Mouse (Mus musculus) gastrocnemius, postnatal 14 days (tissue): ENCODE measurements around the gene Apbb1. TPM values are rescaled to one million over a fixed set of nuclear protein-coding genes. Genes with fewer than 3 reads are reported as not detected.

Source experiments
- DNase-seq: peaks from one replicate; pipeline ENCODE4 v3.0.0; 2021; ENCODE audit warnings: mixed read lengths
- intact Hi-C: fragments of 180-260 bp; cut with DNase I; formaldehyde crosslinking; loops from one replicate; pipeline ENCODE4 v1.15.1; 2025; ENCODE audit warnings: low total_unique reads
- total RNA-seq, 2 experiments: library from RNA; stranded (reverse); gene quantifications; 2 replicates each; pipeline ENCODE4 v1.2.3; 2021

Apbb1 gene
- total RNA-seq, 2 experiments from 2014 or later, result 8.9 to 10.1 TPM

- intact Hi-C loops, result no loop called here
- no peak for DNase-seq
Measured at GRCm38 (mm10) chr7:105576166-105576748, 5.2 kb downstream of the Apbb1 start.

GRCm38 (mm10) chr7:105574537-105574936, 6.9 kb downstream of the Apbb1 start:
- intact Hi-C loops, result no loop called here
- no peak for DNase-seq

DNA sequence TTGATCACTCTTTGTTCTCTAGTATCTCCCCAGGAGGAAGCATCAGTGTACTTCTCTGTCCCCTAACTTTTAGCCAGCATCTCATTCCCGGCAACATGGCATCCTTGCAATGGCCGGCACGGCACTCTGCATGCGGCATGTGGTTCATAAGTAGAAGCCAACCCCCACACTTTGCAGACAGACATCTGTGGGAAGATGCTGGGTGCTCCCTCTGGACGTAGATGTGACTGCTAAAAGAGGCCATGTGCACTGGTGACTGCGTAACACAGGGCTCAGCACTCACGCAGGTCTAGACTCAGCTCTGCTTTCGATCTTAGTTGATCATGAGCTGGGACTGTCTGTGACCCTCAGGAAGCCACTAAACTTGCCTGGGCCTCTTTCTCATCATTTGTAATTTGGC, 8.5 kb downstream of the Apbb1 start:
- DNase-seq, result no peak

GRCm38 (mm10) chr7:105570756-105571155, 10.7 kb downstream of the Apbb1 start:
- no peak for DNase-seq
- intact Hi-C loops, result no loop called here

More for the DNA sequence above, 8.5 kb downstream of the Apbb1 start:
- intact Hi-C loops, result no loop called here

DNA sequence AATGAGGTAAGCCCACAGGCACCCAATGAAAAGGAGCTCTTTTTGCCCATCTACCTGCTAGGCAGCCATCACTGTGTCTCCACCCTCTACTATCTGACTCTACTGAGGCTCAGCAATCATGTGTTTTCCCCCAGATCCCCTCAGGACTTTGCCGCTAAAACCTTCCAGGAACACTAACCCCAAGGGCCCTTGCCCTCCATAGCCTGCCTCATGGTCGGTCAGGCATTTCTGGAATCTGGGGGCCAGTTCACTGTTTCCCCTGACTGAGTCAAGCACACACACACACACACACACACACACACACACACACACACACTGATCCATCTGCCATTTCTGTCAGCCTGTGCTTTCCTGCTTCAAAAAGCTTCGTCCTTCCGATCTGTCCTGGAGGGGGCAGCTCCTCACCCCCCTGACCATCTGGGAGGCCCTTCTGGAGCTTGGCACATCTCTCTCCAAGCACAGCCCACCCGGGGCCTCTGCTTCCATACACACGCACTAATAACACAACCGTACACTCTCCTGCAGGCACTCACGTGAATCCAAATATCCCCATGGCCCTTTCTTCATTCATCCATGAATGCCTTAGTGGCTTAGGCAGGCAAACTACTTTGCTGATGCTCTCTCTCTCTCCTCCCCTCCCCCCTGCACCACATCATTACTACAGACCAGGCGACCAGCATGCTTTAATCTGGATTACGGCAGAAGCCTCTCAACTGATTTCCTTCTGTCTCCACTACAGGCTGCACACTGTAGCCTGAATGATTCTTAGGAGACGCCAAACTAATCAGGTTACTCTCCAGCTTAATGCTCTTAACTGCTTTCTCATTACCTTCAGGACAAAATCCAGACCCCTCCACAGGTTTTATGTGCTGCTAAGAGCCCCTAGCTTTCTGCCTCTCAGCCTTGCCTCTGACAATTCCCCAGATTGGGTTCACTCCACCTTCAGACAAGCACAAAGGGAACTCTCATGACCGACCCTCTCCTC, 11.6 kb downstream of the Apbb1 start:
- intact Hi-C loops, result no loop called here
- DNase-seq, result no peak

- DNase-seq, result no peak
- intact Hi-C loops, result no loop called here
Measured at GRCm38 (mm10) chr7:105568988-105569471, 12.4 kb downstream of the Apbb1 start.

GRCm38 (mm10) chr7:105568583-105568982, 12.9 kb downstream of the Apbb1 start:
- no peak for DNase-seq
- intact Hi-C loops, result no loop called here

DNA sequence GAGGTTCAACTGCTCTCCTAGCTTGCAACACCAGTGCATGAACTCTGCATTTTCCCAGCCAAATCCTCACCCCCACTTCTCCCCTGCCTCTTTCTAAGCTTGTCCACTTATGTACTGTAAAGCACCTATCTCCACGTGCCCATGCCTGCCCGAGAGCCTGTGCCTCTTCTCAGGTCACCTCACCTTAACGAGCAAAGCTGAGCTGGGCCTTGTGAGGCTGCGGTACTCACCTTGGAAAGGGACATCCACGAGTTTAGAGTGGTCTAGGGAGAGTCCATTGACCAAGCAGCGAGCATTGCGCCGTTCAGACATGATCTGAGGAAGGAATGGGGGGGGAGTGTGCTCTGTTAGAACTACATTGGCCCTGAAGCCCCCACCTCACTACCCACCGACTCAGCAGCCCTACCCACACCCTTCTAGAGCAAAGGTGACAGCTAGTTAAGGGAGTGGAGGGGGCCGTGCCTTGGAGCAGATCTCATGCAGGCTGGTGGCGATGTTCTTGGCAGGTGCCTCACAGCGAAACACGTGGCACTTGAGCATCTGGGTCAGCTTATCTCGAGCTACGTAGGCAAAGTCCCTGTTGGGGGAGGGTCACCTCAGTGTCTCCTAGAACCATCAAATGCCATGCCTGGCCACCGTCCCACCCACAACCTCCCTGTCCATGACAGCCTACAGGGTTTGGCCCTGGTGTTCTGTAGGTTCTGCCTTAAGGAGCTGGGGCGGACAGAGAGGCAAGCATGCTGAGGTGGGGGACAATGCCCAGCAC, 16.2 kb downstream of the Apbb1 start:
- intact Hi-C loops, result no loop called here

DNA sequence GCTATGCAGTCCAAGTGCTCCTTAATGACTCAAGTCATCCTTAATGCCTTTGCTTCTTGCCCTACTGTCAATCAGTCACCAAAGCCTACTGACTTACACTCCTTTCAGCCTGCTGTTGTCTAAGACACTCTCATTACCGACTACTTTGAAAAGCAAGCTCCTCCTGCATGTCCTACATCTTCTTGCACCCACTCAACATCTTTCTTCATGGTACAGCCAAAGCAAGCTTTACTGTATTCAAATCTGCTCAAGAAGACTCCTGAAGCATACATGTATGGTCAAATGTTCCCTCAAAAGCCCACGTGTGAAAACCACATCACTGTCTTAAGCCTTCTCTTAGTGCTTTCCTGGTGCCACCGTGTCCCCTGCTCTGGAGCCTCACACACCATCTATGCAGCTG, 18.1 kb downstream of the Apbb1 start:
- intact Hi-C loops, result no loop called here

More for the DNA sequence above, 16.2 kb downstream of the Apbb1 start:
- no peak for DNase-seq

GRCm38 (mm10) chr7:105562317-105562716, 19.1 kb downstream of the Apbb1 start:
- intact Hi-C loops, result no loop called here
- DNase-seq, result no peak

More for the DNA sequence above, 18.1 kb downstream of the Apbb1 start:
- DNase-seq, result no peak

DNA sequence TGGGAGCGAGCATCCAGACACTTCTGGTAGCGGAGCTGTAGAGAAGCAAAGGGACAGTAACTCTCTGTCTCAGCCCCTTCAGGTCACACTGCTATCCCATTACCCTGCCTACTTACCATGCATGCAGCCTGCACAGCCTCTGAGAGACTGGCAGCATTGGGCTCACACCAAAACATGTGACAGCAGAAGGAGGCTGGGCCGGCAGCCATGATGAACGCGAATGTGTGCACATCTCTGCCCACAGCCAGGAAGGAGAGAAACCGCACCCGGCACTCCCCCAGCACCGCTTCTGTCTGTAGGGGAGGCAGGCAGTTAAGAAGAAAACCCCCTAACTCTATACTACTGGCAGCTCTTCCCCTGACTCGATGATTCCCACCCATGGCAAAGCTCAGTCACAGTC, 22.4 kb downstream of the Apbb1 start:
- intact Hi-C loops, result no loop called here
- DNase-seq, result no peak

- intact Hi-C loops, result no loop called here
- no peak for DNase-seq
Measured at GRCm38 (mm10) chr7:105557671-105558070, 23.8 kb downstream of the Apbb1 start.

DNA sequence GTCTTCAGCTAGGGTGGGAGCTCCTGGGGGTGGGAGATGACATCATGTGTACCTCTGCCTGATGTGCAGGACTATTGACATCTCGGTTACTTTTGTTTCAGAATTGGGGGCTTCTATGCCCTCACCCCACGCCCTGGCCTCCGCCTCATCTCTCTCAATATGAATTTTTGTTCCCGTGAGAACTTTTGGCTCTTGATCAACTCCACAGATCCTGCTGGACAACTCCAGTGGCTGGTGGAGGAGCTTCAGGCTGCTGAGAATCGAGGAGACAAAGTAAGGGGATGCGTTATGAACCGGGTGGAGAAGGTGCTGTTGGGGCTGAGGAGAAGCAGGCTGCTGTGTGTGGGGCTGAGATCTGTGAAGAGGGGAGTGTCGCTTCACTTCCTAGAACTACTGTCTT, 25.0 kb downstream of the Apbb1 start:
- intact Hi-C loops, result no loop called here
- DNase-seq, result no peak

DNA sequence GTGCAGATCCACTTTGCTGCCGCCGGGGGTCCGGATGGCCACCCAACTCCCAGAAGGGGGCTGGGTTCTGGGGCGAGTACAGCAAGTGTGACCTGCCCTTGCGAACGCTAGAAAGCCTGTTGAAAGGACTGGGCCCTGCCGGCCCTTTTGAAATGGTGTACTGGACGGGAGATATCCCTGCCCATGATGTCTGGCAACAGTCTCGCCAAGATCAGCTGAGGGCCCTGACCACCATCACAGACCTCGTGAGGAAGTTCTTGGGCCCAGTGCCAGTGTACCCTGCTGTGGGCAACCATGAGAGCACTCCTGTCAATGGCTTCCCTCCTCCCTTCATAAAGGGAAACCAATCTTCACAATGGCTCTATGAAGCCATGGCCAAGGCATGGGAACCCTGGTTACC, 25.9 kb downstream of the Apbb1 start:
- DNase-seq, result no peak
- intact Hi-C loops, result no loop called here

DNA sequence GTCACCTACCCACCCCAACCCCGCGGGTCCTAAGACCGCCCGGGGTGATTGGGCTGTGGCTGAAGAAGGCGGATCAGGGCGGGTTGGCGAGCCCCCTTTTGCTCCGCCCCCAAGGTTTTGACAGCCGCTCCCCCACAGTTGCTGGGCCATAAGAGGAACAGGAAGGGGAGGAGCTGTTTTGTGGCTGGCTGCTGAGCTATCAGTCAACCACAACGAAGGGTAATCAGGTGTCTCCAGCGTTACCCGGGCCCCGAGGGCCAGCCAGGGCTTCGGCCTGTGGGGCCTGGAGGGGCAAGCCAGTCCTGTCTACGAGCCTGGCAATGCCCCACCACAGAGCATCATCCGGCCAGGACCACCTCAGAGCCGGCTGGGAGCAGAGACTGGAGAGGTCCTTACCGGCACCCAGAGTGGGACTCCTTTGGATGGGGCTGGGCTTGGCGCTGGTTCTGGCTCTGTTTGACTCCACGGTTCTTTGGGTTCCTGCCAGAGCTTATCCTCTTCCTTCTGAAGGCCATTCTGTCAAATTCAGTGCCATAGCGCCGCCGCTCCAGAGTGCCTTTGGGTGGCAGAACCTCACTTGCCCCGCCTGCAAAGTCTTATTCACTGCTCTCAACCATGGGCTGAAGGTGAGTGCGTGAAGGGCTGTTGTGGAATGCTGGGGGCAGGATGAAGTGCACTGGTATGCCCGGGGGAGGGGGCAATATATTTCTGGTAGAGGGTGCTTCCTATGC, 27.1 kb downstream of the Apbb1 start, which contains the start of gene Smpd1:
TSS of gene Smpd1 (plus strand) at position 149 of the 731 bp plus-strand sequence.
- DNase-seq, result peak; percentile 91
- intact Hi-C loops, result no loop called here

- intact Hi-C loops, result no loop called here
- DNase-seq, result no peak
Measured at GRCm38 (mm10) chr7:105553456-105554211, 27.8 kb downstream of the Apbb1 start.

DNA sequence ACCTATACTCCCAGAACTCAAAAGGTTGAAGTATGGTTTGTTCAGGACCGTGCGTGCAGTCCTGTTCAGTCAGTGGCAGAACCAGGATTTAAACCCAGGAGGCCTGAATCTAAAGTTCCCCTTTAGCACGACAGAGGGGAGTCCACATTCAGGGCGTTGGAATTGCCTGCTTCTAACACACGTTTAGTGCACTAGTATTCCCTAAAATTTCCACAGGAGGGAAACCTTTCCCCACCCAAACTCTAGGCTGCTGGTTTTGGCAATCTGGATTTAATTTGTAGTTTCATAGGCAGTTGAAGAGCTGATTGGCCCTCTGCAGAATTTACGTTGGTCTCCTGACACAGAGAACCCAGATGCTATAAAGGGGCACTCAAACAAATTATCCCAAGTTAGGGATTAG, 32.4 kb downstream of the Apbb1 start:
- DNase-seq, result no peak
- intact Hi-C loops, result loop anchor here (10.0 kb wide), 1 partner anchor 266 kb away; the partner anchor contains the start of gene Mrpl17

DNA sequence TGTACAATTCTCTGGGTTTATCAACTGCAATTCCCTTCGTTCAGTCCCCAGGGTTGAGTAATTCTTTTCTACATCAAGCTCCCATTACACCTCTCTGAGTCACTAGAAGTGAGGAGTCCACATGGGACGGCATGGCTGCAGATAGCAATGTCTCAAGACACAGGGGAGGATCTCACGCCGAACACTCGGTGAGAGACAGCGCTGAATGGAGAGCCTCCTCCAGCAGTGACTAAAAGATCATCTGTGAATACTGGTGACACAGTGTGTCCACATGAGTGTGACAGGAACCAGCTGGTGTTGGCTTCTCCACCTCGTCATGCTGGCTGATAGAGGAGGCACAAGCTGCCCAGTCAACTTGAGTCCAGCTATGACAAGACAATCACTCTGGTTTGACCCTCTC, 33.5 kb downstream of the Apbb1 start:
- intact Hi-C loops, result loop anchor here (10.0 kb wide), 1 partner anchor 267 kb away; the partner anchor contains the start of gene Mrpl17
- DNase-seq, result no peak
